Mouse (Mus musculus): Measurements from ENCODE around the gene Zfp354b. TPM values are rescaled to one million over a fixed set of nuclear protein-coding genes. Genes with fewer than 3 reads are reported as not detected.

Gene Zfp354b
- 1 to 10 TPM; 1.8 TPM for total RNA-seq (2021)
- long read RNA-seq, experiment 1, partial matches to known transcripts = 0 of 1 reads
- long read RNA-seq, experiment 1, other reads (novel, unspliced or antisense) = 0 of 1 reads
- long read RNA-seq, experiment 2, partial matches to known transcripts = 0 of 1 reads
- long read RNA-seq, experiment 2, other reads (novel, unspliced or antisense) = 0 of 1 reads

DNA sequence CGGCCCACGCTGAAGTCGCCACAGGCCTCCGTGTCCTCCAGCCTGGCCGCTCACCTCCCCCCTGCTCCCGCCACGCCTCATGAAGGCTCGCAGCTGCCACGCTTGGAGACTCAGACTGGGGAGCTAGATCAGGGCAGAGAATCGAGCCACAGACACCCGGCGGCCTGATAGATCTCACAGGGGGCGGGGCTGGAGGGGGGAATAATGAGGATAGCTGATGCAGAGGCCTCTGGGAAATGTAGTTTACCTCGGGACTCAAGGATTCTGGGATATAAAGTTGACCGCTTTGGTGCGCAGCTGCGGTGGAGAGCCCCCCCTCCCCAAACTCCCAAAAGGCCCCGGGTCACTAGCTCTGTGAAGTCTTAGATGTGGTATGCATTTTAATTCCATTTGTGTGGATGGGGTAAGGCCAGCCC lies at the start of gene Zfp354b:
Gene Zfp354b, minus strand, starts transcription at position 183 of the 416 bp plus-strand sequence.
- peak; percentile 32 to 74 for DNase-seq (ENCODE audit: low spot score in 2 of 2)

- no peak for DNase-seq (ENCODE audit: low spot score in 2 of 2)
Measured at GRCm38 (mm10) chr11:50977216-50977615, 45.8 kb upstream of the Zfp354b start.

- no peak for DNase-seq (ENCODE audit: low spot score in 2 of 2)
Measured at GRCm38 (mm10) chr11:50966230-50966629, 34.8 kb upstream of the Zfp354b start, which contains the start of gene Olfr1378. Olfr1378 (plus strand) TSS chr11:50966530.

DNA sequence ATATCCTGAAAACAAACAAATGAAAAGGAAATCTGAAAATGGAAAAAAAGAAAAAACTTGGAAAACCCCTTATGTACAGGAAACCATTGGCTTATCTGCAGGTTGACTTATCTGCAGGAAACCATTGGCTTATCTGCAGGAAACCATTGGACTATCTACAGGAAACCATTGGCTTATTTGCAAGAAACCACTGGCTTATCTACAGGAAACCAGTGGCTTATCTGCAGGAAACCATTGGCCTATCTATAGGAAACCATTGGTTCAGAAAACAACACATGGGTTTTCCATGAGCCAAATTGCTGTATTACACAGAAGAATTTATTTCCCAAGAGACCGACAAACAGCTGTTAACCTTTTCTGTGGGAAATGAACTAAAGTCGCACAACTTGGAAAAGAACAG lies 33.5 kb upstream of the Zfp354b start:
- DNase-seq (ENCODE audit: low spot score in 2 of 2) = no peak

DNA sequence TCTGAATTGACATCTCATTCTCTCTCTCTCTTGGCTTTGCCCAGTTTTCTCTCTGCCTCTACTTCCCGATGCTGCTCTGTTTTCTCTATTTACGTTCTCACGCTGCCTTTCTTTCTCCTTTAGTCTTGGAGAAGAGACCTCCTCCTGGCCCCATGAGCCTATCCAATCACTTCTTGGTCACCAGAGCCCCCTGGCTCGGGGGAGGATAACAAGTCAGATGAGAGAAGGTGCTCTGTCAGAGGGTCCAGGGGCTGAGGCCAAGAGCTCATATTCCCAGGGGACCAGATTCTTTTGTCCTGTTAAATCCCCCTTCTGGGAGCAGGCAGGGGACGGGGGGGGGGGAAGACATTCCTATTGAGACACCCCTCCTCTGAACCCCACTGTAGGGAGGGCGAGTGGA lies 22.2 kb upstream of the Zfp354b start, which contains the start of gene Prop1:
Gene Prop1, minus strand, starts transcription at position 101 of the 400 bp plus-strand sequence.
- DNase-seq (ENCODE audit: low spot score in 2 of 2) = no peak

- DNase-seq (ENCODE audit: low spot score in 2 of 2) = no peak
Measured at GRCm38 (mm10) chr11:50952290-50952689, 20.9 kb upstream of the Zfp354b start.

- no peak for DNase-seq (ENCODE audit: low spot score in 2 of 2)
Measured at GRCm38 (mm10) chr11:50943506-50943905, 12.1 kb upstream of the Zfp354b start, which contains the start of gene 4933414I15Rik. 4933414I15Rik (minus strand) TSS chr11:50943765.

DNA sequence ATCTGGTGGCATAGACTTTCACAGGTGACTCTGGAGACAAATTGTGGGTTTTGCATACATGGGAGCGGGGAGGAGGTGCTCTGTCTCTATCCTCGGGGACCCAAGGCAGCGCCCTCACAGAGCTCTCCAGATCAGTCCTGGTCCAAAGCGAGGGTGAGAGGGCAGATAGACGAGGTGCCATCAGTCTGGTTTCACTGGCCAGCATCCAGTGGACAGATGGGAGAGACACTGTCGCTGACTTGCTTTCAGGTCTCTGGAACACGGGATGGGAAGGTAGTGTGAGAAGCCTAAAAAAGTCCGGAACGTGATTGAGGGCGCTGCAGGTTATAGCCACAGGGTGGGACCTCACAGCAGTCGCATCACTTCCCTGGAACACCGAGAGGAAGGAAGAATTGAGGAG lies 11.0 kb upstream of the Zfp354b start:
- no peak for DNase-seq (ENCODE audit: low spot score in 2 of 2)

- DNase-seq (ENCODE audit: low spot score in 2 of 2) = no peak
Measured at GRCm38 (mm10) chr11:50939621-50940366, 8.4 kb upstream of the Zfp354b start.

DNA sequence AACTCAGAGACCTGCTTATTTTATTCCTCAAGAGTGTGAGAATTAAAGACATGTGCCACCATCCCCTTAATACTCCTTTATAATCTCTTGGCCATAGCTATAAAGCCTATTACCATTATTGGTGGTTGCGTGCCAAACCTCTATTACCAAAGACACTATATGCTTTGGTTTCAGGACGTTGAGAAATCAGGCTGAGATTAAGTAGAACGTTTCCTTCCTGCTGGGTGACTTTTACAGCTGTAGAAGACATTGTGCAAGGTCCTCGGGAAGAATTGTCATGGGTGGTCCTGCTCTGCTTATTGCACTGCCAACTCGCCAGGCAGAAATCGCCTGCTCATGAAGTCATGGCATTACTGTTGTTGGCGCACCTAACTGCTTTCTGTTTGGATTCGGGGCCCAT lies 7.0 kb upstream of the Zfp354b start:
- DNase-seq (ENCODE audit: low spot score in 2 of 2) = no peak

DNA sequence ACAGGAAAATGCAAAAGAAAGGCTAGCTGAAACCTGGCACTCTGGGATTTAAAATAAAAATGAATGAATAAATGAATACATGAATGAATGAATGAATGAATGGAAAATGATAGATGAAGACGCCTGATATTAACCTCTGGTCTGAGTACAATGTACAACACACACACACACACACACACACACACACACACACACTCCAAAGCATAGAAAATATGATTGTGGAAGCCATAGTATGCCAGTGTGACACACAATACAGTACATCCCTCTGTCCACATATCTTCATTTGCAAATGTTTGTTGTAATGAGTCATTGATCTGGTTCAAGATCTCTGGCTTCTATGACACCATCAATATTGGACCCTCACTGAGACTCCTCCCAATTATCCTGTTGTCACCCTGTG lies 607 bp upstream of the Zfp354b start:
- DNase-seq (ENCODE audit: low spot score in 2 of 2) = no peak

- peak in 1 of 2 experiments; percentile 11 for DNase-seq (ENCODE audit: low spot score in 2 of 2)
Measured at GRCm38 (mm10) chr11:50931021-50931420, 412 bp downstream of the Zfp354b start.

GRCm38 (mm10) chr11:50930469-50931014 lies 891 bp downstream of the Zfp354b start:
- DNase-seq (ENCODE audit: low spot score in 2 of 2) = no peak

- peak; percentile 86 to 91 for DNase-seq (ENCODE audit: low spot score in 2 of 2)
Measured at GRCm38 (mm10) chr11:50915671-50916320, 15.6 kb downstream of the Zfp354b start, which contains the start of gene Zfp2. Zfp2 (minus strand) TSS chr11:50916165.

DNA sequence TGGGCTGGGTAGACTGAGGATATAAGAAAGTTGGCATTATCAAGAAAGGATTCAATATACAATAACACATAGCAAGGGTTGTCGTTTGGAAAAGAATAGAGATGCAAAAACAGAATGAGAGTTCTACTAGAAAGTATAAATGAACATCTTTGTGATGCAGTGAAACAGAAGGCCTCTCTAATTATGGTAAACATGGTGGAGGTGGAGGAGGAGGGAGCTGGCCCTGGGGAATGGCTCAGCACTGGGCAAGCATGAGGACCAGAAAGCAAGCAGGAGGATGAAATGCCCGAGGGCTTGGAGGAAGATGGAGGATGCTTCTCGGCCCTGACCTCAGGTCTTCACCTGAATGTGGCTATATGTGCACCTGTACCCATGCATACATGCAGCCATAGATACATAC lies 17.0 kb downstream of the Zfp354b start:
- DNase-seq (ENCODE audit: low spot score in 2 of 2) = no peak

- no peak for DNase-seq (ENCODE audit: low spot score in 2 of 2)
Measured at GRCm38 (mm10) chr11:50913301-50913700, 18.1 kb downstream of the Zfp354b start.

GRCm38 (mm10) chr11:50908136-50908535 lies 23.3 kb downstream of the Zfp354b start:
- DNase-seq (ENCODE audit: low spot score in 2 of 2) = no peak

DNA sequence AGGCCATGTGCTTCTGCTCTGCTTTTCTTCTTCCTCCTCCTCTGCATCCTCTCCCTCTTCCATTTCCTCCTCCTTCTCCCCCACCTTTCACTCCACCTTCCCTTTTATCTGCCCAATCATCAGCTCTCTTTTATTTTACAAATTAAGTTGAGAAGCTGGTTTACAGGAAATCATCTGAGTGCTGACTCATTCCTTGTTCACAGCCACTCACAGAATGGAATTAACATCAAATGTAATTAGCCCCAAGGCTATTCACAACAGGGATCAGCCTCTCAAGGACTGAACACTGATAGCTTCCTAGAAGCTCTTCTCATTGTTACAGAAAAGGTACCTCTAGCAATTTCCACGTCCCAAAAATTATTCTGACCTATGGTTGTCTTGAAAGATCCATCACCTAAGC lies 34.1 kb downstream of the Zfp354b start:
- DNase-seq (ENCODE audit: low spot score in 2 of 2) = no peak

DNA sequence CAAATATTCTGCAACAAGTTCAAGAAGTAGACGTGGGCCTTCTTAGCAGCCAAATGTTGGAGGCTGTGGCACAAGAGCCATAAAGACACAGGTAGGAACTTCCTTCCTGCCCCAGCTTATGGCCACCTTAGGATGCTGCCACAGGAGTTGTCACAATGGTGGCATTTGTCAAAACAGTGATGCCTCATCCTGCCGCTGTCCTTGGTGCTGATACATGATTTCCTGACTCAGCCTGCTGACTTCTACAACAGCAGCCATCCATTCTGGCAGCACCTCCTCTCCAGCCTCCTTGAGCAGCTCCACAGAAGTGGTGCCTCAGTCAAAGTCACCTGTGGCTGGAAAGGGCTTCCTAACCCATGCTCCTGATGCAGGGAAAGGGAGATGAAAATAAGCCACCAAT lies 39.0 kb downstream of the Zfp354b start:
- DNase-seq (ENCODE audit: low spot score in 2 of 2) = no peak

DNA sequence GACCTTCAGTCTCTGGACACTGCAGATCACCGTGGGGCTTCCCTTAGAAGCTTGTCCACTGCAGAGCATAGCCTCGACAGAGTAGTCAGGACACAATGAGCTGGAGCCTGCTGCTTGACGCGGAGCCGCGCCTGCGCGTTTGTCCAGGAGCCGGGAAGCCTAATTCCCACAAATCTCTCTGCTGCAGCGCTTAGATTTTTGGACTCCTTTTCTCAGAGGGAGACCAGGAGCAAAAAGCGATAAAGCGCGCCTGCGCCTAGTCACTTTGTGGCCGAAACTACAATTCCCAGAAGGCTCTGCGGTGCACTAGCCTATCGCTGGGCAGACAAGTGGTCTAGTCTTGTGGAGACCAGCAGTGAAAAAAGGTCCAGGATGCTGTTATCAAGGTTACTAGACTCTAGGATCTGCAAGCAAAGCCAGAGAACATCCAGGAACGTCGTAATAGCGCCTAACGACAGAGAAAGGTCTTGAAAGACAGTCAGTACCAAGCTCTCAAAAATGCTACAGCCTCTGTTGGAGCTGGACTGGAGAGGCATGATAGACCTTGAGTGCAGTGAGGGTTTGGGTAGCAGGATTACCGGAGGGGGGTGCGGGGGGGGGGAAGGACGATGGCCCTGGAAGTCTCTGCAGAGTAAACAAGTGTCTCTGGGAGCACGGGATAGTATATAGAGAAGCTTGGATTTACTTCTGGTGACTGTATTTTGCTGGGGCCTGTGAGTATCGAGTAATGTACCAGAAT lies 43.9 kb downstream of the Zfp354b start, which contains the start of gene Zfp454:
Gene Zfp454, minus strand, starts transcription at position 262 of the 739 bp plus-strand sequence.
- peak; percentile 68 to 85 for DNase-seq (ENCODE audit: low spot score in 2 of 2)

DNA sequence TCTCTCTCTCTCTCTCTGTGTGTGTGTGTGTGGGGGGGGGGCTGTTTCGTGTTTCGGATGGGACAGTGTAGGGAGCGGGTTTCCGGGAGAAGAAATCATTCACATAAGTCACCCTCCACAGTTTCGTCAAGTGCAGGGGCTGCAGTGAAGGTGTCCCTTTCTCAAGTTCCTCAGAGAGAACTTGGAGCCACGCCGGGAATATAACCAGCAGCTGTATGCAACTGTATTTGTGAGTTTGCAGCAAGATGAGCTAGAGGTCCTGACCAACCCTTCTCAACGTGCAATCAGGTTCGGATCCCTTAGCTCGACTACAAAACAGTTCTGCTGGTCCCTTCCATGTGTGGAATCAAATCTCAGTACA lies 44.5 kb downstream of the Zfp354b start:
- peak in 1 of 2 experiments; percentile 16 for DNase-seq (ENCODE audit: low spot score in 2 of 2)
